Mouse (Mus musculus): ENCODE results near the gene Camta1.

DNA sequence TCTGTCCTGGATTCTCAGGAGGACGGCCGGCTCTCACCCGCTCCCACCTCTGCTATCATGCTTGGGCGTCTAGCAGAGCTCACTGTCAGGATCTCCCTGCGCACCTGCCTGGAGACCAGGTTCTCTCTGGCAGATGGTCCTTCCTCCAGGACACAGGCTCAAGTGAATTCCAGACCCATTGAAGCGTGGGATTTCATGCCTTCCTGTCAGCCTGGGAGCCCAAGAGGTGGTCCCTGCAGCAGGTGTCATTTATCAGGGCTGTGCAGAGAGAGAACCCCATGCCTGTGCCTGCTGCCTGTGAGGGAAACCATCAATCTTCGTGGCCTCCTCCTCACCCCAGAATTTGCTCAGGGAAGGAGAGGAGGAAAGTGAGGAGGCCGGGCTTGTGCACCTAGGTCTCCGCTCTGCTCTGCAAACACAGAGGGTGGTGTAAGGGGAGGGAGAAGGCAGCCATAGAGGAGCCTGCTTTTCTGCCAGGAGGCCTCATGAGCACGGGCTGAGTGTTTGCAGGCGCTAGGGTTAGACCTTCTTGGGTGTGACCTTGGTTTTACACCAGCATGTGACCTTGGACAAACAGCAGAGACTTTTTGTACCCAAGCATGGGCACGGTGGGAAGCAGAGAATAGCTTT, 551.5 kb downstream of the Camta1 start:
- no peak for TF ChIP-seq POLR2A (IDR thresholded peaks at IDR 0.05; ENCODE audit: borderline replicate concordance, insufficient read depth, low read length)
- no peak for TF ChIP-seq CTCF (IDR thresholded peaks at IDR 0.05; ENCODE audit: borderline replicate concordance, insufficient read depth, low read depth, low read length)
